Mouse (Mus musculus) adrenal gland, postnatal 10 days (tissue): Measurements from ENCODE around the gene Mif. TPM values are rescaled to one million over a fixed set of nuclear protein-coding genes. Genes with fewer than 3 reads are reported as not detected.
"Not testable (repeated sequence)": the region's sequence is repeated elsewhere in the genome, so short reads cannot be mapped to it uniquely, and the experiment has no call there.

Experiments
- DNase-seq: peaks from one replicate; pipeline ENCODE4 v3.0.0; 2021; ENCODE audit warnings: mixed read lengths
- long read RNA-seq, 2 experiments: library from polyadenylated mRNA; stranded (forward); transcript quantifications; one replicate each; pipeline ENCODE4 v2.0.0; 2021
- total RNA-seq, 2 experiments: library from RNA; stranded (reverse); gene quantifications; 2 replicates each; pipeline ENCODE4 v1.2.3; 2021

Gene Mif
- total RNA-seq, result 100 to 1,000 TPM; 267 to 281 TPM
- long read RNA-seq, experiment 1, transcript Mif-201 (3 exons, 544 nt), result major isoform, 234 of 242 reads
- long read RNA-seq, experiment 1, partial matches to known transcripts, result 5 of 242 reads
- long read RNA-seq, experiment 1, other reads (novel, unspliced or antisense), result 0 of 242 reads
- long read RNA-seq, experiment 2, transcript Mif-201 (3 exons, 544 nt), result major isoform, 192 of 194 reads
- long read RNA-seq, experiment 2, partial matches to known transcripts, result 0 of 194 reads
- long read RNA-seq, experiment 2, other reads (novel, unspliced or antisense), result 0 of 194 reads

DNA sequence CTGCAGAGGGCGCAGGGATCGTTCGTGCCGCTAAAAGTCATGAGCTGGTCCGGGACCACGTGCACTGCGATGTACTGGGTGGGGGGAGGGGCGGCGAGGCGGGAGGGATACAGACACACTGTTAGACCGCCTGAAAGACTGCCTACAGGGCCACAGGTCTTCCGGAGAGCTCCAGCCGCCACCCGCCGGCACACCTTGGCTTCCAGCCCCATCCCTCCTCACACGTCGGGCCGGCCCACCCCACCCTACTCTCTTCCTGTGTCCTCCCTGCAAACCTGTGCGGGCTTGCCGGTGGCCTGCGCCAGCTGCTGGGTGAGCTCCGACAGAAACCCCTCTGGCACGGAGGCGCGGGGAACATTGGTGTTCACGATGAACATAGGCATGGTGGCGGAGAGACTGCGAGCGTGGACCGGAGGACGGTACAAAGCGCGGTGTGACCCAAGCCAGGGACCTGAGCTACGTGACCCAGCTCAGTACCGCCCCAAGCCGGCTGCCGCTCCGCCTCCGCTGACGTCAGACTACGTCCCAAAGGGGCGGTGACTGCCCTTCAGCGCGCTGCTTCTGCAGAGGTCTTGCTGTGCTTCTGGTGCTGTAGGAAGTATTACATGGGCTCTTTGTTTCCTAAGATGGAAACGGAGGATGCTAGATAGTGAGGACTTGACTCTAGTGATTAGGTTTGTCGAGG lies at the start of gene Mif:
Mif (minus strand) TSS at position 455 of the 685 bp plus-strand sequence.
- peak; percentile 93 for DNase-seq

GRCm38 (mm10) chr10:75906882-75907281 lies 46.8 kb upstream of the Mif start:
- DNase-seq, result no peak

DNA sequence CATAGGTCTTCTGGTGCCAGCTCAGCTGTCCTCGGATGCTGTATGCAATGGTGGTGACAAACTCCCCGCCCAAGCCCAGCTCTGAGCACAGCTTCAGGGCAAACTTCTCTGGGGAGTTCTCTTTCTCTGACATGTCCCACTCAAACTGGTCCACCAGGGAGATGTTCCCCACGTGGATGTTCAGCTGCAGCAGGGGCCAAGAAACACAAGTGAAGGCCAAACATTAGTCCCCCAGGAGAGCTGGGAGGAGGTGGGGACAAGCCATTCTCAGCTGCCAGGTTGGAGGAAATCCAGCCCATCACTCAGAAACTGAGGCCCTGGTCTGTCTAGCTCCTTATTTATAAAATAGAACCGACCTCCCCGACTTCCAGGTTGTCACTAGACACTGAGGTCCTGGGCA lies 44.4 kb upstream of the Mif start:
- DNase-seq, result no peak

DNA sequence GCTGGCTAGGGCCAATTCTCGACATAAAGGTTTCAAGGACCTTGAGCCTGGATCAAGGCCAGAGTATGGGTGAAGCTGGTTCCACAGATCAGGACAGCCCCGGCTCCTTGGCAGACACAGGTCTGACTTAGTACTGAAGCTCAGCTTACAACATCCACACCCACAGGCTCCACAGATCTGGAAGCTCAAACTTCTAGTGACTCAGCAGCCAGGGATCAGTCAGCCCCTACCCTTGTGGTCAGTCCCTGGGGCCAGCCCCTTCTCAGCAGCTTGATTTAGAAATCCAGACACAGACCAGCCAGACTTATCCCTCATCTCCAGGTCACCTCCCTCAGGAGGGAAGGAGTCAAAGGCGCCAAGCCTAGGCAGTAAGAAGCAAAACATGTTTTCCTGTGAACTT lies 38.8 kb upstream of the Mif start:
- DNase-seq, result peak; percentile 80

DNA sequence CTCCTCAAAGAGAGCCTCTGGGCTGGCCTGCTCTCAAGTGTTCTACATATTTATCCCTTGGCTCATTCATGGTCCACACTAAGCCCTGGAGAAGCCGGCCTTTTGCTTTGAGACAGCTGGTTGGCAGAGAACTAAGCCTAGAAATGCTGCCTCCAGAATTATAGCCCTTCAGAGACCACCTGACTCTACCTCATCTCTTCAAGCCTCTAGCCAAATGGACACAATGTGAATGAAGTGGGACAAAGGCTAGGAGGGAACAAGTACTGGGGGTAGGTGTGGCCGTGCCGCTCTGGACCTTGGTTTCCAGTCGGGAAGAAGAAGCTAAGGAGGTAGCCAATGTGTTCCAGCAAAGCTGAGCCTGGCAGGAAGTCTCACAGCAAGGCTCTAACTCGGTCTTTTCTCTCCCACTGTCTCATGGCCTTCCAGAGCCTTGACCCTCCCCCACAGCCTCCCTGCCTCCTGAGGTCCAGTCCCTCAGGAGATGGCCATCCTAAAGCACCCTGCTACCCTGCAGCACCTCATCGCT lies 38.1 kb upstream of the Mif start:
- DNase-seq, result peak; percentile 31

GRCm38 (mm10) chr10:75897373-75897772 lies 37.3 kb upstream of the Mif start:
- DNase-seq, result peak; percentile 88

GRCm38 (mm10) chr10:75896208-75896607 lies 36.2 kb upstream of the Mif start:
- DNase-seq, result no peak

DNA sequence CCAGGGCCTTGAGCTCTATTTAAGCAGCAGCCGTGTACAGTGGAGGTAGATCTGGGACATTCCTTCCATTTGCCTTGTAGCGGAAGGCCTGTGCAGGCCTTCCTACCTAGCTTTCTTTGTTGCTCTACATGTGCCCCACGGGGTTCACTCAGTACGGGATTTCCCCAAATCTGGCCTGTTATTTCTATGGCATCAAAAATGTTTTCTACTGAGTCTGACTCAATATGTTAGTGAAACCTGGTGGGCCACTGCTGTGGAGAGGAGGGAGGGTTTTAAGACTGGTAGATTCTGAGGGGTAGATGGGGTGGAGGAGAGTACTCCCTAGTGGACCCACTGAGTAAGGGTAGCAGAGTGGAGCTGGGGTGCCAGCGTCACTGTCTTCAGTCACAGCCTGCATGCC lies 35.7 kb upstream of the Mif start:
- no peak for DNase-seq

DNA sequence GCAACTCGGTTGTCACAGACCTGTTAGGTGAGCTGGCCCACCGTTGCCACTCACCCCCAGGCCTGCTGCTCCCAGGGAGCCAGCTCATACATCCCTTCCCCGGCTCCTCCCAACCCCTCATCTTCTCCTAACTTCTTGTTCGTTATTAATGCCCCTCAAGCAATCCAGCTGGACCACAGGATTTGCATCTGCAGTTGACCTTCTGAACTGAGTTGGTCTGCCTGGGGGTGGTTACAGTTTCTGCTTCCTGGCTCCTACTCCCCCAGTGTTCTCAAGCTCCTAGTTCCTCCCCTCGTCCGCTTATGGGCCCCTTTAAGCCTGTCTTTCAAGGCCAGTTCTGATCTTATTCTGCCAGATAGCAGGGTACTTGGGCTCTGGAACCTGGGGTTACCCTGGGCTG lies 34.6 kb upstream of the Mif start:
- no peak for DNase-seq

- DNase-seq, result peak; percentile 94
Measured at GRCm38 (mm10) chr10:75893089-75893750, 33.2 kb upstream of the Mif start, which contains the start of gene Derl3. Gene Derl3 (plus strand): TSS chr10:75893413.

DNA sequence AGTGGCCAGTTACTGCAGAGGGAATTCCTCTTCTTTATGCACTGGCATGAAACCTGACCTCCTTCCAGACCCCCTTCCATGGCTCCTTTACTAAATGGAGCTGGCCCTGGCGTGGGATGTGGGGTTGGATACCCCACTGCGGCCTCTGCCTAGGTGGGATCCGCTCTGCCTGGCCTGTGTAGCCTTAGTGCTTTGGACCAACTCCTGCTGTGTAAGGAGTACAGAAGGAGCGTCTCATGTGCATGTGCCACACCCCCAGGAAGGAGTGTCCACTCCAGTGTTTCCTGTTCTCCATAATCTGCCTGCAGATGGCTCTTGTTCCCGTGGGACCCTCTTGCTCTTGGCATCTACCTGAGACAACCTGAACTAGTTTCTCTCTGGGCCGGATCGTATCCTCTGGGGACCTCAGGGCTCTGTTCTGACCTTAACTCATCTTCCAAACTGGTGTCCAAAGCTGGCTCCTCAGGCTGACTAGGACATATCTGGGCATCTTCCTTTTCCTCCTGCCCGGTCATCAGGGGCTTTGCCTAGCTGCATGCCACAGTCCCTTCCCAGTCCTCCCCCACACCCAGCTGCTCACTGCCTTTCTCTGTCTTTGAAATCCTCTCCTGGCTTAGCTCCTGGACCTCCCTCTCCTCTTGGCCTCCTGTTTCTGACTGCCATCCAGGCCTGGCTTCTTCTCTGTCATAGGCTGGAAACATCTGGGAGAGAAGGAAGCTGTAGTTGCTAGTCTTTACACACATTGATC lies 29.5 kb upstream of the Mif start:
- DNase-seq, result no peak

GRCm38 (mm10) chr10:75887504-75887903 lies 27.5 kb upstream of the Mif start:
- DNase-seq, result not testable (repeated sequence)

GRCm38 (mm10) chr10:75884742-75885141 lies 24.7 kb upstream of the Mif start:
- DNase-seq, result no peak

DNA sequence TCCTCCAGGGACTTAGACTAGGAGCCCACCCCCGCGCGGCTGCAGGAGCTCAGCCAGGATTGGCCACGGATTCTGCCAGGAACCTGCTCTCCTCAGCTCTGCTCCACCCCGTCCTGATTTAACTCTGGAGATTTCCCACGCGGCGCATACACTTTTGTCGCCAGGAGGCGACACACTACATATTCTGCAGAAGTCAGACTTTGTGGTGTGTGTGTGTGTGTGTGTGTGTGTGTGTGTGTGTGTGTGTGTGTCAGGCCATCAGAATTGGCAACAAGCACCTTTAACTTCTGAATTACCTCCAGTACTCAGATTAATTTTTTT lies 23.2 kb upstream of the Mif start:
- peak; percentile 84 for DNase-seq

GRCm38 (mm10) chr10:75882433-75883231 lies 22.6 kb upstream of the Mif start:
- no peak for DNase-seq

DNA sequence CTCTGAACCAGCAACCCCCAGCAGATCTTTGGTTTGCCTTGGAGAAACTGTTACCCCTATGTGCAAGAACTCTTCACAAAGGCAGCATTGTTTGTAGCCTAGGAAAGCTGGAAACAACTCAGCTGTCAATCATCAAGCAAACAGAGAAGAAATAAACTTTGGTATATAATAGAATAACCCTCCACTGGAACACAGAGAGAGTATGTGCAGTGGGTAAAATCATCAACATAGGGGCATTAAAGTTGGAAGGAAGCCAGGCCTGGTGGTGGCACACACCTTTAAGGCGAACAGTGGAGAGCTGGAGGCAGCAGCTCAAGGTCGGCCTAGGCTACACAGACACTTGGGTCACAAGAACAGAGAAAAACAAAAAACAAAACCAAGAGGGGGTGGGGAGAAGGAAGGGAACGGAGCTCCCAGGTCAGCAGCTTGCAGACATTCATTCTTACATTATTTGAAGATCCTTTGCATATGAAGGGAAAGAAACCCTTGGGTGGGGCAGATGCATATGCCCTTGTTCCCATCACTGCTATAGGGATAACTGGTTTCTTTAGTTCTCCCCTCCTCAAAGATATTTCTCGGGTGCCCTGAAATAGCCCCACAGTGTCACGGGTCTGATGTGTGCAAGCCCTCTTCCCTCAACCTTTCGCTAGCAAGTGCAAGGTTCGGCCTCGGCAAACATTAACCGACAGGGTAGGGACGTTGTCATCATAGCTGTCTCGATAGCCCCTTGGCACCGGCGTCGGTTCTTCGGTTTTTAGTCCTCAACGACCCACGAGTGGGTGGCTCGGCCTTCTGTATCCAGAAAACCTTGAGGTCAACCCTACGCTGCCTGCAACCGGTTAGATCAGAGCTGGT lies 21.8 kb upstream of the Mif start:
- no peak for DNase-seq

DNA sequence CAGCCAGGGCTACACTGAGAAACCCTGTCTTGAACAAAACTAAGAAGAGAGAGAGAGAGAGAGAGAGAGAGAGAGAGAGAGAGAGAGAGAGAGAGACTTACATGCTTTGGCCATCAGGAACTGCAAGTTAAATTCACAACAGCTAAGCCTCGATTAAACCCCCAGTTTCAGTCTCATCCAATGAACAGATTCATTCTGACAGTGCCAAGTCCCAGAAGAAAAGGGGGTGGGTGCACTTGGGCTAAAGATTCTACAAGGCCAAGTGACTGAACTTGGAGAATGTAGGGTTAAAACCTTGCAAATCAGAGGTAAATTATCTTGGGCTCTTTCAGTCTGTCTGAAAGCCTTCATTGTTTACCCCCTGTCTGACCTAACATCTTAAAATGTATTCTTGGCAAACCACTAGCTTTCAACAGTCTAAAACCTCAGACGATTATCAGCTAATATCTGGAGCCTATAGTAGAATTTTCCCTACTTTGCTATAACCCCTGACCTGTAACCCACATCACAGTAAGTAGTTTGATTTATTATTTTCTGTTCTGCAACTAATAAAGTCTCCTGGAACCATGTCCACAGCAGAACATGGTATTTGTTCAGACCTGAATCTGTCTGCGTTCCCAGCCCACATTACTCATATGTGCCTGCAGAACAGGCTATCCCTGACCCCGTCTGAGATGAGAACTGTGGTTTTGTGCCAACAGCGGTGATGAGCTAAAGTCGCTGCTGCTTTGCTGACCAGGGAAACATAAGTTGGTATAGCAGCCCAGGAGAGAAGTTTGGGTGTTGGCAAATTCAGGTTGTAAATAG lies 20.9 kb upstream of the Mif start:
- peak; percentile 50 for DNase-seq

GRCm38 (mm10) chr10:75880351-75880750 lies 20.3 kb upstream of the Mif start:
- no peak for DNase-seq

GRCm38 (mm10) chr10:75878836-75879235 lies 18.8 kb upstream of the Mif start:
- DNase-seq, result no peak
